12 mouse cellular contexts compared by ENCODE assay signal in genomic region chr11:99238468-99238867, GRCm38 (mm10). TPM values are rescaled to one million over a fixed set of nuclear protein-coding genes. Genes with fewer than 3 reads are reported as not detected.
DNase-seq lines count a peak whose midpoint lies in the region; ATAC-seq and TF ChIP-seq lines count a peak whose summit lies in the region.
"Had no signal": no experiment of that assay in that cellular context is flagged by ENCODE, and none has a peak within 500 bp of the region (broad histone marks: within the 10 kb centered on the region; RNA-seq: fewer than 3 reads in every experiment).

No protein-coding gene starts in this region.

- peak; percentile 28 for DNase-seq in embryo, embryonic 11 days
- DNase-seq in embryo, embryonic 9.5 days (ENCODE audit: extremely low spot score) = no peak
- DNase-seq in MEL (ENCODE audit: low read depth, low spot score) = peak; percentile 21
- DNase-seq in lung, postnatal 14 days = peak; percentile 6
- peak; percentile 80 to 81 for DNase-seq in spleen, postnatal 36 days (ENCODE audit: low spot score in 2 of 2)
- DNase-seq in right cerebral cortex, postnatal 25 days = no peak
- DNase-seq in layer of hippocampus, postnatal 36 days = no peak
- DNase-seq: adrenal gland, adult 2 months; cerebellum, postnatal 36 days had no signal

- H3K4me3 ChIP-seq in MEL (ENCODE audit: control insufficient read depth in 1 of 2, insufficient read depth in 1 of 2, low read depth in 2 of 2, low read length in 2 of 2) = no peak overlapping the region

- H3K79me2 ChIP-seq in MEL (ENCODE audit: control insufficient read depth, insufficient read depth, low read length, poor library complexity) = no peaks in the 10 kb centered on the region

- TF ChIP-seq POLR2A in MEL (IDR thresholded peaks at IDR 0.05; ENCODE audit: control insufficient read depth in 1 of 2, insufficient read depth in 1 of 2, low read depth in 1 of 2, low read length in 2 of 2, poor library complexity in 1 of 2) = no peak

- H3K9ac ChIP-seq in MEL (ENCODE audit: control insufficient read depth, low read depth, low read length, poor library complexity, severe bottlenecking) = no peak overlapping the region

- H3K4me1 ChIP-seq in MEL (ENCODE audit: control insufficient read depth in 1 of 2, insufficient read depth in 2 of 2, low read length in 2 of 2) = no peaks in the 10 kb centered on the region

- TF ChIP-seq CTCF in MEL (IDR thresholded peaks at IDR 0.05 in 2 of 3, conservative IDR thresholded peaks at IDR 0.05 in 1 of 3; ENCODE audit: control insufficient read depth in 1 of 3, insufficient read depth in 1 of 3, low read depth in 2 of 3, low read length in 3 of 3, poor library complexity in 1 of 3, severe bottlenecking in 1 of 3) = no peak

- H3K36me3 ChIP-seq in MEL (ENCODE audit: control insufficient read depth in 1 of 2, insufficient read depth in 2 of 2, low read length in 2 of 2) = no peaks in the 10 kb centered on the region

- TF ChIP-seq EP300 in MEL (IDR thresholded peaks at IDR 0.05; ENCODE audit: low read depth in 1 of 2, low read length in 2 of 2) = no peak

- H3K27ac ChIP-seq in MEL (ENCODE audit: control insufficient read depth, low read depth, low read length) = no peak overlapping the region

- TF ChIP-seq RAD21 in MEL (IDR thresholded peaks at IDR 0.05; ENCODE audit: low read depth, low read length) = no peak

- no peak for ATAC-seq in erythroblast, adult 5-6 weeks (replicated peaks; ENCODE audit: low FRiP score, poor library complexity, severe bottlenecking)

- no peaks in the 10 kb centered on the region for H3K9me3 ChIP-seq in MEL (replicated peaks; ENCODE audit: insufficient read depth, low read length)

- H3K27me3 ChIP-seq in MEL (ENCODE audit: control insufficient read depth in 1 of 2, insufficient read depth in 2 of 2, low read length in 2 of 2) = peaks cover 12 to 22% of the 10 kb centered on the region in 2 experiments

TF ChIP-seq in MEL, 35 proteins besides CTCF, POLR2A, EP300 and RAD21:
- TF ChIP-seq MXI1 (IDR thresholded peaks at IDR 0.05; ENCODE audit: low read depth, low read length) (no peak), MAX (IDR thresholded peaks at IDR 0.05; ENCODE audit: low read length) (0 out of 2 replicates have a peak, but pooled peaks have one; percentile 30)
TF ChIP-seq in MEL: peak in this region for 1.

RNA-seq across cellular contexts. Expression of gene Krt222, which starts 5.4 kb away (rescaled TPM):
- not detected in 2 replicates for total RNA-seq in MEL (2012; rRNA removed)
- polyA plus RNA-seq in MEL (2012; ENCODE audit: insufficient read depth in 1 of 2, insufficient read length in 2 of 2, low read depth in 1 of 2, low replicate concordance in 2 of 2, missing spikeins in 1 of 2) = under 1 TPM in 1 of 2 experiments, not detected in 1; 0.07 TPM
- not detected in 2 replicates for total RNA-seq in erythroblast, adult 5-6 weeks (2015; ENCODE audit: low replicate concordance)
- total RNA-seq in erythroblast, adult 5-6 weeks (2017; ENCODE audit: low replicate concordance) = 0.28 TPM in 1 of 2 replicates, not detected in the other
- total RNA-seq in layer of hippocampus, postnatal 36 days (2021) = 10 to 100 TPM; 23.5 to 23.9 TPM
- polyA plus RNA-seq: C2C12 had no signal

RNA-seq across cellular contexts. Expression of gene Smarce1, which starts 7.7 kb away (rescaled TPM):
- 243 and 265 TPM in 2 replicates for total RNA-seq in MEL (2012; rRNA removed)
- 100 to 1,000 TPM in 1 of 2 experiments, not detected in 1; 277 TPM for polyA plus RNA-seq in MEL (2012; ENCODE audit: insufficient read depth in 1 of 2, insufficient read length in 2 of 2, low read depth in 1 of 2, low replicate concordance in 2 of 2, missing spikeins in 1 of 2)
- total RNA-seq in erythroblast, adult 5-6 weeks (2015; ENCODE audit: low replicate concordance) = 70.0 and 77.8 TPM in 2 replicates
- 133 and 177 TPM in 2 replicates for total RNA-seq in erythroblast, adult 5-6 weeks (2017; ENCODE audit: low replicate concordance)
- 10 to 100 TPM; 56.6 to 60.4 TPM for total RNA-seq in layer of hippocampus, postnatal 36 days (2021)

RNA-seq across cellular contexts. Expression of gene Krt24, which starts 46.6 kb away (rescaled TPM):
- not detected in 2 replicates for total RNA-seq in MEL (2012; rRNA removed)
- polyA plus RNA-seq in MEL (2012; ENCODE audit: insufficient read depth in 1 of 2, insufficient read length in 2 of 2, low read depth in 1 of 2, low replicate concordance in 2 of 2, missing spikeins in 1 of 2) = not detected
- not detected in 2 replicates for total RNA-seq in erythroblast, adult 5-6 weeks (2015; ENCODE audit: low replicate concordance)
- not detected in 2 replicates for total RNA-seq in erythroblast, adult 5-6 weeks (2017; ENCODE audit: low replicate concordance)
- total RNA-seq in layer of hippocampus, postnatal 36 days (2021) = not detected
- total RNA-seq: adrenal gland, adult 2 months had no signal
- polyA plus RNA-seq: adrenal gland, adult 2 months; C2C12; liver, embryonic 16.5 days had no signal

Comparison
In these comparisons a context has a peak if more than half of its experiments do, and no peak if none do; other contexts are left out.
1. DNase-seq: peak in embryo, embryonic 11 days (single experiment), MEL (single experiment), lung, postnatal 14 days (single experiment) and spleen, postnatal 36 days (2 of 2); none in embryo, embryonic 9.5 days (single experiment), right cerebral cortex, postnatal 25 days (single experiment) and layer of hippocampus, postnatal 36 days (0 of 2).
2. RNA of gene Krt222, which starts 5.4 kb away (total RNA-seq): 23.5 to 23.9 TPM in layer of hippocampus, postnatal 36 days; not detected in MEL and 0.28 TPM in erythroblast, adult 5-6 weeks; every median in the first group is over 10 times any median in the second.